Comparison of ENCODE assay signal across 9 mouse cellular contexts in genomic region chr2:32874070-32874469, GRCm38 (mm10). TPM values are rescaled to one million over a fixed set of nuclear protein-coding genes. Genes with fewer than 3 reads are reported as not detected.
DNase-seq lines count a peak whose midpoint lies in the region; ATAC-seq lines count a peak whose summit lies in the region.
"Had no signal": no experiment of that assay in that cellular context is flagged by ENCODE, and none has a peak within 500 bp of the region (broad histone marks: within the 10 kb centered on the region; RNA-seq: fewer than 3 reads in every experiment).

No protein-coding gene starts in this region.

- H3K36me3 ChIP-seq in kidney, embryonic 16.5 days (ENCODE audit: insufficient read depth, low read length), result no peaks in the 10 kb centered on the region
- no peaks in the 10 kb centered on the region for H3K36me3 ChIP-seq in embryonic facial prominence, embryonic 15.5 days
- H3K36me3 ChIP-seq in hindbrain, embryonic 12.5 days, result no peaks in the 10 kb centered on the region

- H3K9me3 ChIP-seq in kidney, embryonic 16.5 days (ENCODE audit: low read length), result no peaks in the 10 kb centered on the region
- no peaks in the 10 kb centered on the region for H3K9me3 ChIP-seq in embryonic facial prominence, embryonic 15.5 days (replicated peaks)
- no peaks in the 10 kb centered on the region for H3K9me3 ChIP-seq in hindbrain, embryonic 12.5 days (replicated peaks)

- peak overlapping the region; percentile 23; the same call in 1 of the 2 replicates for H3K27ac ChIP-seq in kidney, embryonic 16.5 days (ENCODE audit: low read length)
- H3K27ac ChIP-seq in embryonic facial prominence, embryonic 15.5 days (replicated peaks), result peak overlapping the region; percentile 87
- no peak overlapping the region for H3K27ac ChIP-seq in hindbrain, embryonic 12.5 days
- H3K27ac ChIP-seq: liver, embryonic 14.5 days had no signal

- 0 out of 2 replicates have a peak overlapping the region, but pooled peaks have one; percentile 27 for H3K9ac ChIP-seq in kidney, embryonic 16.5 days (replicated peaks; ENCODE audit: low read length)
- no peak overlapping the region; the same call in 1 of the 2 replicates for H3K9ac ChIP-seq in embryonic facial prominence, embryonic 15.5 days
- no peak overlapping the region for H3K9ac ChIP-seq in hindbrain, embryonic 12.5 days
- H3K9ac ChIP-seq: liver, embryonic 14.5 days had no signal

- no peak for DNase-seq in kidney, adult 9 months
- DNase-seq in left cerebral cortex, postnatal 14 days (ENCODE audit: low spot score in 2 of 2), result no peak
- no peak for DNase-seq in frontal cortex, postnatal 25 days (ENCODE audit: low spot score in 2 of 2)

- no peak overlapping the region for H3K4me2 ChIP-seq in kidney, embryonic 16.5 days (replicated peaks; ENCODE audit: low read depth, low read length)
- H3K4me2 ChIP-seq in embryonic facial prominence, embryonic 15.5 days (replicated peaks), result no peak overlapping the region
- peak overlapping the region; percentile 92; the same call in 1 of the 2 replicates for H3K4me2 ChIP-seq in hindbrain, embryonic 12.5 days (replicated peaks)

- 59% methylated on average over 3 of the region's 3 CpGs for WGBS in kidney, embryonic 16.5 days
- 67% methylated on average over 3 of the region's 3 CpGs for WGBS in embryonic facial prominence, embryonic 15.5 days
- WGBS in hindbrain, embryonic 12.5 days, result 77% methylated on average over 3 of the region's 3 CpGs

- H3K27me3 ChIP-seq in kidney, embryonic 16.5 days (ENCODE audit: insufficient read depth, low read length), result no peaks in the 10 kb centered on the region
- no peaks in the 10 kb centered on the region for H3K27me3 ChIP-seq in embryonic facial prominence, embryonic 15.5 days
- no peaks in the 10 kb centered on the region for H3K27me3 ChIP-seq in hindbrain, embryonic 12.5 days

- H3K4me1 ChIP-seq in kidney, embryonic 16.5 days (ENCODE audit: insufficient read depth, low read length), result peaks cover 54% of the 10 kb centered on the region
- peaks cover 55% of the 10 kb centered on the region for H3K4me1 ChIP-seq in embryonic facial prominence, embryonic 15.5 days
- peaks cover 40% of the 10 kb centered on the region for H3K4me1 ChIP-seq in hindbrain, embryonic 12.5 days

- no peak overlapping the region for H3K4me3 ChIP-seq in kidney, embryonic 16.5 days (ENCODE audit: low read length)
- no peak overlapping the region; the same call in 1 of the 2 replicates for H3K4me3 ChIP-seq in embryonic facial prominence, embryonic 15.5 days (replicated peaks)
- H3K4me3 ChIP-seq in hindbrain, embryonic 12.5 days, result no peak overlapping the region
- H3K4me3 ChIP-seq: erythroblast, embryonic 14.5 days had no signal

- no peak for ATAC-seq in kidney, embryonic 16.5 days (ENCODE audit: low FRiP score, low TSS enrichment)
- no peak for ATAC-seq in embryonic facial prominence, embryonic 15.5 days (ENCODE audit: insufficient number of reproducible peaks, low FRiP score, low TSS enrichment, low read depth)
- ATAC-seq in hindbrain, embryonic 12.5 days (ENCODE audit: low FRiP score), result no peak
- peak; percentile 28; the same call in 1 of the 2 replicates for ATAC-seq in monocyte, adult 5-6 weeks (replicated peaks; ENCODE audit: insufficient number of reproducible peaks, low FRiP score, low TSS enrichment, poor library complexity, severe bottlenecking)

- intact Hi-C loops in left cerebral cortex, postnatal 14 days (cut with DNase I), result no loop called here

RNA-seq across cellular contexts. Expression of gene Fam129b, which starts 1.8 kb away (rescaled TPM):
- 54.4 and 56.2 TPM in 2 replicates for polyA plus RNA-seq in kidney, embryonic 16.5 days (2015; fragmentation: Nextera tagmentation; extraction: Ambion mirVana)
- 103 and 111 TPM in 2 replicates for polyA plus RNA-seq in embryonic facial prominence, embryonic 15.5 days (2015; fragmentation: Nextera tagmentation; extraction: Ambion mirVana)
- 42.2 and 43.8 TPM in 2 replicates for polyA plus RNA-seq in hindbrain, embryonic 12.5 days (2016; fragmentation: Nextera tagmentation; extraction: Ambion mirVana)
- 12.9 to 14.8 TPM (median 14.4 TPM) in 3 replicates for total RNA-seq in monocyte, adult 5-6 weeks (2017)
- 10 to 100 TPM; 20.0 to 21.0 TPM for total RNA-seq in left cerebral cortex, postnatal 14 days (2021)

RNA-seq across cellular contexts. Expression of gene Stxbp1, which starts 27.0 kb away (rescaled TPM):
- polyA plus RNA-seq in kidney, embryonic 16.5 days (2015; fragmentation: Nextera tagmentation; extraction: Ambion mirVana), result 19.6 and 22.3 TPM in 2 replicates
- polyA plus RNA-seq in embryonic facial prominence, embryonic 15.5 days (2015; fragmentation: Nextera tagmentation; extraction: Ambion mirVana), result 21.5 and 22.3 TPM in 2 replicates
- polyA plus RNA-seq in hindbrain, embryonic 12.5 days (2016; fragmentation: Nextera tagmentation; extraction: Ambion mirVana), result 102 and 105 TPM in 2 replicates
- 0.43 to 1.2 TPM (median 1.1 TPM) in 3 replicates for total RNA-seq in monocyte, adult 5-6 weeks (2017)
- 1,000 to 10,000 TPM; 1,032 to 1,038 TPM for total RNA-seq in left cerebral cortex, postnatal 14 days (2021)
